Mouse (Mus musculus): Measurements from ENCODE around the gene Mettl9.

Gene Mettl9

DNA sequence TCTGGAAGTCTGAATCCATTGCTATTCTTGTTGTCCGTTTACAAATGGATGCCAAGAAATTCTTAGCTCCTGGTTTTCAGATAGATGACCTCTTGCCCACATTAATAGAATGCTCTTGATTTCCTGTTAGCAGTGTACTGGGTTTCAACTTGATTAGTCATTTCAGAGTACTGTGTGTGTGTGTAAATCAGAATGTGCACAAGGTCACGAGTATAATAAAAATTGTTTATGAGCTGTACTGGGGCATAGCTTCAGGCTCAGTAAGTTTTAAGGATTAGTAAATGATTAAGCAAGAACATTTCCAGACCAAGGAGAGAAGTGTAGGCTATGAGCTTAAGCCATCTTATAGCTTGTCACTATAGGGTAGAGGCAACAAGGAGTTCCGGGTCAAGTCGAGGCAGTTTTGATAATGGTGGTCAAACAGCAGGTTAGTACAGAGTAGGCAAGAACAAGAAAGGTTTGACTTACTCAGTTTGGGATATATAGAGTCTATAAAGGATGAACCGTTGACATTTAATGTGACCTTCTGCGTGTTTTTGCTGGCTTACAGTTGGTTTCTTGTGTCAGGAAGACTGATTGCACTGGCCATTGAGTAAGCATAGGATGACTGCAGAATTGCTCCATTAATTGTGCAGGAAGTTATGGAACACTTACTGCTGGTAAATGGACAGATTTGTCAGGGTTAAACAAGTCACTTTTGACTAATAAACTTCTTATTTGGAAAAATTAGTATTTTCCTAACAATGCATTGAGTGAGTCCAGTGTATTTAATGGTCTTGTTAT is 11.6 kb downstream of the Mettl9 start:
- no peak for DNase-seq

DNA sequence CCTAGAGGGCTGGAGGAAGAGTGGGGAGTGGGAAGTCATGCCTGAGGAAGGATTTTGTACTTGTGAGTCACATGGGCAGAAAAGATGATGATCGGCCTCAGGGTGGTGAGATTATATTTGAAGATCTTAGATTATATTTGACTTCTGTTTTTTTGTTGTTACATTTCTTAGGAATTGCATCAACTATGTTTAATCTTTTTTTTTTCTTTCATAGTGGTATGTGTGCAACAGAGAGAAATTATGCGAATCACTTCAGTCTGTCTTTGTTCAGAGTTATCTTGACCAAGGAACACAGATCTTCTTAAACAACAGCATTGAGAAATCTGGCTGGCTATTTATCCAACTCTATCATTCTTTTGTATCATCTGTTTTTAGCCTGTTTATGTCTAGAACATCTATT is 13.4 kb downstream of the Mettl9 start:
- no peak for DNase-seq

DNA sequence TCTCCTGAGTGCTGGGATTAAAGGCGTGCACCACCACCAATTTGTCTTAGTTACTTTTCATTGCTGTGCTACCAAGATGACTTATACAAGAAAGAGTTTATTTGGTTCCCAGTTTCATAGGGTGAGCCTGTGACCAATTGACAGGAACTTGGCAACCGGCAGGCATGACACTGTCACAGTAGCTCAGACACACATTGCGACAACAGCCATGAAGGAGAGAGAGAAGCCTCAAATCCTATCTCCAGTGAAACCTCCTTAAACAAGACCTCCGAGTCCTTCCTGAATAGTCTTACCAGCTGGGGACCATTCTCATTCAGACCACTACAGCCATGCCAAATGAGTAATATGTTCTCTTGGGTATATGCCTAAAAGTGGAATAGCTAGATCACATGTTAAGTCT is 18.8 kb downstream of the Mettl9 start:
- DNase-seq = no peak

DNA sequence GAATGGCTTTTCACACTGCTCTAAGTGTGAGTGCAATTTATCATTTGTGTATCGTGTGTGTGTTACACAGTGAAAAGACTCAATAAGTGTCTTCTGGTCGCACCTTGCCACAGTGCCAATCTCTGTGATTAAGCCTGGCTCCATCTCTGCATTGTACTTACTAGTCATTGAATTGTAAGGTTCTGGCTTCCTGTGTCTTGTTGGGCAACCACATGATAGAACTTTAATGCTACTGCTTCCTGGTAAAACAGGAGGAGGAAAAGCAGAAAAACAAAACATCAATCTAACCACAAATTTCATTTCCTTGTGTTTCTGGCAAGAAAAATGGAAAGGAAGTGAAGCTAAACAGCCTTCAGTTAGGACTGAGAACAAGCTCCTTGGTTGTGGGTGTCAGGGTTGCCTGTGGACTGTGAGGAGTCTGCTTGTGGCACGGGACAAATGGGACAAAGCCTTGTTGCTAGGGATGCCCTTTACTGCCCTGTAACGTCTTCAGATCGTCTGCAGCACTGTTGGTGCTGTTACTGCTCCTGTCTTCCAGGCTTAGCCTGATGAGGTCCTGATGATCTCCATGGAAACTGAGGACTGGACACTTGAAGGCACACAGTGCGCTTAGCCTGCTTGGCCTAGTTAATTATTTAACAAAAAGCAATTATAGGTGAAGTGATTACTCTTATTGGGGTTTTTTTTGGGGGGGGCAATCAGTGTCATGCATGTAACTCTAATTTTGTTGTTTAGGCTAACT is 25.4 kb downstream of the Mettl9 start:
- DNase-seq = no peak

DNA sequence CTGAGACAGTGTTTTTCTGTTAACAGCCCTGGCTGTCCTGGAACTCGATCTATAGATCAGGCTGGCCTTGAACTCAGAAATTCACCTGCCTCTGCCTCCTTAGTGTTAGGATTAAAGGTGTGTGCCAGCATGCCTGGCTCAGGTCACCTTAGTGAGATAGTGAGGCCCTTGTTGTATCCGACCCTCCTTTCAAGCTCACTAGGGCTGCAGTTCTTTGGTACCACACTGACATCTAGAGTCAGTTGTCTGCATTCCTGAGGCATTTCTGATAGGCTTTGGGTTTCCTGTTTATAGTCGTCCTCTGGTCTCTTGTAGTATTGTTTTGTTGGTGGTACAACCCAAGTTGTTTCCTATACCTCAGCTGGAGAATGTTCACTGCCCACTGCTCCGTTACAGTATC is 30.1 kb downstream of the Mettl9 start:
- no peak for DNase-seq

DNA sequence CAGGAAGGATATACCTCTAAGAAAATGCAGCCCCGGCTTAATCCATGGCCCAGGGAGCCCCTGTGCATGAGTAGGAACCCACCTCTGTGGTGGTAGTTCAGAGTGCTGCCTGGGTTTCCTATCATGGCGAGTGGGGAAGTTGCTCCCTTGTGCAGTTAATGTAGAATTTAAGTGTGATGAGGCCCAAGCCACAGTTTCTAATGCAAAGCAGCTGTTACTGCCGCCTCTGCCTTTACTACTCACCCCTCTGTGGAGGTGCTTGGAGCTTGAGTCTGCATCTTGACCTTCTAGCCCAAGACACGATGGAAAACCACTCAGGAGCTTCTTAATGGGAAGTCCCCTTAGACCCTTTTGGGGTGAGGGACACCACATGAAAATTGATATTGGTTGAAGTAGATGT is 37.0 kb downstream of the Mettl9 start:
- no peak for DNase-seq

DNA sequence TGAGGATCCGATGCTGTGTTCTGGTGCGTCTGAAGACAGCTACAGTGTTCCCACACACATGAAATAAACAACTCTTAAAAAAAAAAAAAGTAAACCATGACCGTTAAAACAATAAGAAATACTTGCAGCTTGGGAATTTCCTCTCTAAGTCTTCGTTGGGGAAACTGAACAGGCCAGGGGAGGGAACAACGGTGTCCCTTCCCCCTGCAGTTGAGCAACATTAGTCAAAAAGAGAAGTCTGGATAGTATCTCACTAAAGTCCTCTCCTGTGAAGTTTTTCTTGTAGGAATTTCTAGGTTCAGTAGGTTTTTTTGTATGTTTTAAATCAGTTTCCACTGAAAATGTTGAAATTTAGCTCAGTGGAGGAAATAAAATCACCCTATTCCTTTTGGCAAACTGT is 38.3 kb downstream of the Mettl9 start:
- no peak for DNase-seq

DNA sequence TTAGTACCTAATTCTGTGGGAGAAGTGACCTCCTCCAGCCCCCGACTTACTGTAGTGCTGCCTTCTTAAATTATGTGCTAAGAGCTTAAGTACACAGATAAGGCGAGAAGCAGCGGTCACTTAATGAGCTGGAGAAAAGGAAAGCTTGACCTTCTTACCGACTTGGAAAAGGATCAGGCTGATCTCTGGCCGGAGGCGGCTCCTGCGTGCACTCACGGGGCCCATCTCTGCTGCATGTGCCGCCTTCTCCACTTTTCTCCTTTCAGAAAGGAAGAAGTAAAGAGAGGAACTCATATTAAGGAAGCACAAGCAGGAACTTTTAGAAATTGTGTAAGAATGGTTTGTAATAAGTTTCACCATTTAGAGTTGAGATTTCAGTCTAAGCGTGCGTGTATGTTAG is 40.0 kb downstream of the Mettl9 start, which contains the start of gene Igsf6:
TSS of gene Igsf6 (minus strand) at position 292 of the 400 bp plus-strand sequence.
- DNase-seq = no peak

DNA sequence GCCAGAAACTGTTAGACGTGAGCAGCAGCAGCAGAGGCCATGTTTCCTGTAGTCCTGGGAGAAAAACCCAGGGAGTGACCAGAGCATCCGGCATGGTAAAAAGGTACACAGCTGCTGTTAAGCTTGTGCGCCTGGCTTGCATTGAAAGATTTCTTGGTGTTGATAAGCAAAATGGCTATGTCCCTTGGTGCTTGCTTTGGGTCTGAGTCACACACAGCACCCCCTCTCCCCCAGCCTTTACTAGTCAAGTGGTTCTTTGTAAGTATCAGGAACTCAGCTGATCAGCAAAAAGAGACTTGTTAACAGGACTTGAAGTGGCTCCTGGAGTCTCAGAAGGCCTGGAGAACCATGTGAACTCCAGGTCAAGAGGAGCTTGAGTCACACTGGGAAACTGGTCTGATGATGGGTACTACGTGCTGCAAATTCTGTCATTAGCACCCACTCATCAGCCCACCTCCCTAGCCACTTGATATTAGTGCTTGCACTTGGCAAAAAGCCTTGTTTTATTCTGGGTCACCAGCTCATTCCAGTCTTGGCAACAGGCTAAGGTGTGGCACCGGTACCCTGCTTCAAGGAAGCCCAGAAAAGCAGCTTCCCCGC is 40.7 kb downstream of the Mettl9 start:
- DNase-seq = peak; percentile 25

DNA sequence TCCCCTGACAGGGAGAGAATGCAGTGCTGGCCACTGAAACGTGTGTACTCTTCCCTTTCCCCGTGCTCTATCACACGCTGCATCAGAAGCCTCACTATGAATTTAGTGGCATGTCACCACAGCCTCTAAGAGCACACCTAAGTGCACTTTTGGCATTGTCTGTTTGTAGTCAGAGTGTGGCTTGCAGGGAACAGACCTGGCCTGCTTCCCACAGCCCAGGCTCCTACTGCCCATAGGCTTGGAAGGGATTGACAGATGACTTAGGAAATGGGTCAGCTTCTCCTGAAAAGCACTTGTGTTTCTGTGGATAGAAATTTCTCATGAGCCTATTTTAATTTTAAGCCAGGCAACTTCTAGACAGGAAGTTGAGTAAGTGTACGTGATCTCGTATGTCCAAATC is 41.2 kb downstream of the Mettl9 start:
- peak; percentile 44 for DNase-seq

DNA sequence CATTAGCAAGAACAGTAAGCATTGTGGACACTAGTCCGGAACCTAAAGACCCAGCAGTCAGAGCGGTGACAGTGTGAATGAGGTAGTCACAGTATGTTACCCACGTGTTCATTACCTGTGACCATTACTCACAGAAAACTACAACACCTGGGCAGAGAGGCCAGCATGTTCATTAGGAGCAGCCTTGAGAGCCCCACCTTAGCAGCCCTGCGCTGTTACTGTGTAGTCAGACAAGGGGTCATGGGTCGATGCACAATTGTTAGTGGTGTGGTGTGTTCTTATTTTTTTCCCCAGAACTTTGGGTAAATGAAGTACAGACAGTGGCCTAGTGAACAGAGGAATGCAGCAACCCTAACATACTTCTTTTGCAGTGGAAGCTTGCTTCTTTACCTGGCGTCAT is 43.1 kb downstream of the Mettl9 start:
- no peak for DNase-seq

DNA sequence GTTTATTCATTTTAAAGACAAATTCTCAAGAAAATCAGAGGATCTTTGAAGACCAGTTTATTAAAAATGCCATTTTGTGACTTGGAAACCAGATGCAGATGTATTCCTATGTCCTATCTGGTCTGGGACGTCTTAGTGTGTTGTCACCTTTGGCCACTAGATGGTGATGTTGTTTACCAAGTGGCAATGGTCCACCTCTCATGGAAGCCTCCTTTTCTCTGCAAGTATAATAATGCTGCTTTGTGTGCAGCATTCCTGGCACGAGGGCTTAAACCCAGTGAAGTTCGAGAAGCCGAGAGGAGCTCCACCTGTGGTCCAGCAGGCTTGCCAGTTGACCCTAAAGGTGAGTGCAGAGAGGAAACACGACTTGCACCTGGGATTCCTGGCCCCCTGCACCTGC is 43.6 kb downstream of the Mettl9 start:
- DNase-seq = peak; percentile 43

DNA sequence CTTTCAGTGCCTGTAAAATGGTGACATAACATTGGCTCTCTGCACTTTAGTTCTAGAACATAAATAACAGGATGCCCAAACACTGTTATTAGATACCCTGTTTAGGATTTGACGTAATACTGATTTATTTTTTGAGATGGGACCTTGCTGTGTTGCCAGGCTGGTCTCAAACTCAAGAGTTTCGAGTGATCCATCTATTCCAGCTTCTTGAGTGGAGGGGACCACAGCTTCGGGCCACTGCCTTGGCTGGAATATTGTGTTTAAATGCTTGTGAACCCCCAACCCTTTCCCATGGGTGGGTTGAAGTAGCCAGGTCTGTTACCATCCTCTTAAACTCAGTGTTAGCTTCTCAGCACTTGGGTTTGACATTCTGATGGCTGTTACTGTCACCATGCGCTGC is 47.1 kb downstream of the Mettl9 start, which contains the start of gene Otoa:
TSS of gene Otoa (plus strand) at position 301 of the 400 bp plus-strand sequence.
- DNase-seq = no peak

DNA sequence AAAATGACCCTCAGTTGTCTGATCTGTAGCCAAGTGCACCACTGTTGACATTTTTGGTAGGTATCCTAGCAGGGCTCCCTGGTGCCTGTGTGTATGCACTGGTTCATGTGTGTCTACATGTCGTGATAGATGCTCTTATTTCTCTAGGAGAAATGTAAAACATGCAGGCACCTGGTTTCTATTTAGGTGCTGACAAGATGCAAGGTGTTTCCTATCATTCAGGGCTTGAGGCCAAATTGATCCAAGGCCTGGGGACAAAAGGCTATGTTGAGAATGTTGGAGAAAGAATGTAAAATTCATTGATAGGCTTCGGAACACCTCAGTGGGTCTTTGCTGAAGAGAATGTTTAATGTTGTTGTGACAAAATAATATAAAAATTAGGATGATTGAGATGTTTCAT is 47.6 kb downstream of the Mettl9 start:
- no peak for DNase-seq

DNA sequence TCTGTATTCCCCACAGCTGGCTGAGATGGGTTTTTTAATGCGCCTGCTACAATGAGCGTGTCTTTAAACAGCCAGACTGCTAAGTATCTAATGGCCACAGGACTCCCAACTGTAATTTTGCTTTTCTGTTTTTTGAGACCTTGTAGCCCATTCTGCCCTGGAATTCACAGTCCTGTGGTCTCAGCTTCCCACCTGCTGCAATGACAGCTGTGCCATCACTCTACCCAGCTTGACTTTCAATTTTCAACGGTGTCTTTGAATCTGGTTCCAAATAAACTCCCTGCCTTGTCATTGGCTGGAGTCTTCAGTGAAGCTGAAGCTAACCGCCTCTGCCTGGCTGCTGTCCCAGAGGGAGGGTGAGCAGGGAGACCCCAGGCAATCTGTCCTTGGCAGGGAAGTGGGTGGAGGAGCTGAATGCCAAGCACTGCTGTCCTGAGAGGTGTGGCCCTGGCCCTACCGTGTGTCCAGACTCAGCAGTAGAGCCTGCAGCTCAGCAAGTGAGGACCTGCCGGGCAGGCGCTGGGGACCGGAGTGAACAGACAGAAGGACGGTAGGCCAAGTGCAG is 48.8 kb downstream of the Mettl9 start:
- no peak for DNase-seq

DNA sequence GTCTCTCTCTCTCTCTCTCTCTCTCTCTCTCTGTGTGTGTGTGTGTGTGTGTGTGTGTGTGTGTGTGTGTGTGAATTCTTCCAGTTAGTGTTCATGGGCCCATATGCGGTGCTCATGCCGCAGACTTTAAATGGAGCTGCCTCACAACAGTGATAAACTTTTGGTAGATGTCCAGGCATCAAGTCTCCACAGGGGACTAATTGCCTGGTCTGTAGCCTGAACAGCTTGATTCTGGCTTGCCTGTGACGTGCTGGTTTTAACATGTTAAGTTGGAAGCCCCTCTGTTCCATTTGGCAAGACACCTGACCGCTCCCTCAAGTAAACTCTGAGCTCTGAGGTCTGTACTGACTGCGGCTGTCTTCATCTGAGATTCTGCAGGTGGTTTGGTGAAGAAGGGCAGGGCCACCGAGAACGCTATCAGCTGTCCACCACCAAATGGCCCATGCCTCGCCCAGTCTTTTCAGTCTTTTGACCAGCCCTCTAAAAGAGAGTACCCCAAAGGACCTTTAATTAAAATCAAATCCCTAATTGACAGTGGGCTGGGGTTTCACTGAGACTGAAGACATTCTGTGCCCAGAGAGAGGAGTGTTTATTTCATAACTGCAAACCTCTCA is 50.7 kb downstream of the Mettl9 start:
- no peak for DNase-seq

DNA sequence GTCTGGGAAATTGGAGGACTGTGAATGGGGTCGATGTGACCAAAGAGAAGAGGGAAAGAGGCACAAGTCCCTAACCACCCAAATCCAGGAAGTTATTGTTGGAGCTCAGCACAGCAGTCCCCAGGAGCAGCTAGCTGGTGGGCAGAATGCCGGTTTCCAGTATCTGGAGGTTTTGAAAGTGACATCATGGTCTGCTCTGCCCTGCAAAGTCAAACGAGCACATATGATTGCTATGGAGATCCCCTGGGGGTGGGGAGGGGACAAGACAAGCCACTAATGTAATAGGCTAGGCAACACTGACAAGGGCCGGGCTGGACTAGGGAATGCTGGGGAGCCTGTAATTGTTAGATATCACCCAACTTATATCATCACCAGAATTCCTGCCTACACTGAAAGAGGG is 51.3 kb downstream of the Mettl9 start:
- no peak for DNase-seq

DNA sequence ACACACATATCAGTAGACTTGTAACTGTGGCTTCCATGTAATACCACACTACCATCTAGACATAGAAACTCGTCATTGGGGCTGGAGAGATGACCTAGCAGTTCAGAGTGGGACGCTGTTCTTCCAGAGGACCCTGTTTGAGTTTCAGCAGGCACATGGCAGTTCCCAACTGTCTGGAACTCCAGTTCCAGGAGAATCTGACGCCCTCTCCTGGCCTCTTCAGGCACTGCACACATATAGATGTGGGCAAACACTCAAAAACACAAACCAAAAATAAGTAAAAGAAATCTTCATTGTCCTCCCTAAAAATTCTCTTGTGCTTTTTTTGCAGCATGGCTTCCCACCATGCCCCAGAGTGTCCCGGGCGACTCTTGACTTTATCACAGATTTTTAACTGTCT is 54.5 kb downstream of the Mettl9 start:
- DNase-seq = no peak

DNA sequence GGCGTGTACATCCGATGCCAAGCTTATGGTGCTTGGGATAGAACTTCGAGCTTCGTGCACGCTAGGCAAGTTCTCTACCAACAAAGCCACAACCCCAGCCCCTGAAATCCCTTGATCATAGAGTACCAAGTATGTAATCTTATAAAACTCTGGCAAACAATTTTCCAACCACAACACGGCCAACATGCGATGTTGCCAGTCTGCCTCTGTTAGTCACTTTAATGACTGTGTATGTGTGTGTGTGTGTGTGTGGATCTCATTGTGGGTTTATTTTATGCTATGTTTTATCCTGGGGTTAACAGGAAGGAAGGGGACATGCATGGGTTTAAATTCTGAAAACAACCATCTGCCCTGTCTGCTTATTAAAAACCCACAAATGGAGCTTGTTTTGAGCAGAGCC is 56.5 kb downstream of the Mettl9 start:
- DNase-seq = no peak

DNA sequence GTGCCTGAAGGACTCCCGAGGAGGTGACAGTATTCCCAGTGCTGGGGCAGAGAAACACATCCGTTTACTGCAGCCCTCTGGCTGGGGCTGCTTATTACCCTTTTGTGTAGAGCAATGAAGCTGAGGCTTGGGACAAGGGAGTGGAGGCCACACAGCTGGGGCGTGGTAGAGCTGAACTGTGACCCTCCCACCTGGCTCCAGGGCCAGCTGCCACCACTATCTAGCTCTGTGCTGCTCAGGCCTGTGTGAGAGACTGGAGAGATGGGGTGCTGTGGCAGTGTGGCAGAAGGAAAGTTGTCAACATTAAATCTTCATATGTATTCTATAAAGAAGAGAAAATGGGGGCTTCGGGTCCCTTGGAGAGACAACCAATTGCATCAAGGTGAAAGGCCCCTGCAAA is 58.8 kb downstream of the Mettl9 start:
- no peak for DNase-seq

DNA sequence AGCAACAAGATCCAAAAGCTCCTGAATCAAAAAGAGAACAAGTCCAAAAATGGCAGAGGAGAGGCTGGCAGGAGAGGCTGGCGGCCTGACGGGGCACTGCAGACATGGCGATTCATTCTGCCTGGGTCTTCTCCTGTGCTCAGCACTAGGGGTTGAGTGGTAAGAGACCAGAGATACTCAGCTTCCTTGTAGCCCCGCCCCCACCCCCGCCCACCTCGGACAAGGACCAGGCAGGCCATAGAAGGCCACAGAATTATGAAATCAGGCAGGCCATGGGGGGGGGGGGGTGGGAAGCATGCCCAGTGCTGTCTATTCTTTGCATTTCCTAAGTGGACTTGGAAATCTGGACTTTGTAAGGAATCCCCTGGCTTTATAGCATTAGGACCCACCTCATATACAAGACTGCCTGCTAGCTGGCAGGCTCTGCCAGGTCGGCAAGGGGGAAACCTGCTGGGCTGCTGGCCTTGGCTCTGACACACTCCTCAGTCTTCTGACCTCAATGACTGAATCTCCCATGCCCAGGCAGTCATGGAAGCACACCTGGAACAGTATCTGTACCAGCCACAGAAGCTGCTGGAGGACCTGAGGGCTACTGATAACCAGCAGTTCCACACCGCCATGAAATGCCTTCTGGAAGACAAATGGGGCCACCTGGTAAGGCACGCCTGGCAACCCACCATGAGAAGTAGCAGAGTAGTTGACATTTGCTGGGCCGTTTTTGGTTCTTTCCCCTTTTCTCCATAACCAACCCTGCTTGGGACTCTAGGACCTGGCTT is 64.6 kb downstream of the Mettl9 start:
- no peak for DNase-seq

DNA sequence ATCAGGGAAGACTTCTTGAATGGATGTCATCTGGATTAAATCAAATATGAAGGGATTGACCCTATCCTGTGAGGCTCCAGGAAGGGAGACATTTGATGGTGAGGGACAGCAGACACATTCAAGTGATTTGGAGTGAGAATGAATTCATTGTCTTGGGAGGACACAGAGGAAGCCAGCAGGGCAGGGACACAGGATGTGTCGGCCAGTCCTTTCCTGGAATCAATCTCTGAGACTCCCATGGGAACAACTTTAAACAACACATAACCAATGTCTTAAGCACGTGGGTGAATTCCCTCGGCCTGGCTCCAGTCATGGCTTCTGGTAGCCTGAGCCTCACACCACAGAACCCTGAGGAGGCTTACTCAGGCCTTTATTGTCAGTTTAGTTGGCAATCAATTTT is 73.6 kb downstream of the Mettl9 start:
- DNase-seq = no peak
